17 mouse cellular contexts compared by ENCODE assay signal in genomic region chr14:57268900-57269299, GRCm38 (mm10).
"Had no signal": no experiment of that assay in that cellular context is flagged by ENCODE, and none has a peak within 500 bp of the region (broad histone marks: within the 10 kb centered on the region; RNA-seq: fewer than 3 reads in every experiment).

No protein-coding gene starts in this region.

- DNase-seq: liver, embryonic 13.5 days; liver, postnatal 0 days; lung, adult 2 months; lung, postnatal 14 days; lung, postnatal 36 days; right cerebral cortex, postnatal 14 days; thymus, adult 2 months; thymus, postnatal 25 days; thymus, postnatal 4 days had no signal

- H3K27ac ChIP-seq: liver, embryonic 13.5 days; liver, embryonic 15.5 days; lung, embryonic 15.5 days; macrophage; midbrain, embryonic 12.5 days; midbrain, embryonic 15.5 days; neural tube, embryonic 12.5 days had no signal

- H3K9me3 ChIP-seq: liver, embryonic 13.5 days; liver, embryonic 15.5 days; lung, embryonic 15.5 days; megakaryocyte, embryonic 14.5 days; midbrain, embryonic 12.5 days; midbrain, embryonic 15.5 days; neural tube, embryonic 12.5 days had no signal

- H3K4me1 ChIP-seq: liver, embryonic 13.5 days; liver, embryonic 15.5 days; lung, embryonic 15.5 days; midbrain, embryonic 15.5 days; neural tube, embryonic 12.5 days had no signal

- H3K9ac ChIP-seq: liver, embryonic 13.5 days; liver, embryonic 15.5 days; liver, postnatal 0 days; lung, embryonic 15.5 days; midbrain, embryonic 12.5 days; midbrain, embryonic 15.5 days; neural tube, embryonic 12.5 days had no signal

- H3K27me3 ChIP-seq: liver, embryonic 13.5 days; liver, embryonic 15.5 days; lung, embryonic 15.5 days; midbrain, embryonic 12.5 days; midbrain, embryonic 15.5 days; neural tube, embryonic 12.5 days had no signal

- H3K4me3 ChIP-seq: liver, embryonic 13.5 days; liver, embryonic 15.5 days; lung, embryonic 15.5 days; megakaryocyte, embryonic 14.5 days; midbrain, embryonic 12.5 days; midbrain, embryonic 15.5 days; neural tube, embryonic 12.5 days had no signal

- ATAC-seq: liver, postnatal 0 days; lung, postnatal 0 days; midbrain, embryonic 15.5 days had no signal

- H3K36me3 ChIP-seq: liver, embryonic 13.5 days; liver, embryonic 15.5 days; lung, embryonic 15.5 days; midbrain, embryonic 12.5 days; midbrain, embryonic 15.5 days; neural tube, embryonic 12.5 days had no signal

- H3K4me2 ChIP-seq: liver, embryonic 13.5 days; liver, embryonic 15.5 days; lung, embryonic 15.5 days; midbrain, embryonic 12.5 days; midbrain, embryonic 15.5 days; neural tube, embryonic 12.5 days had no signal
